Mouse (Mus musculus) lung, postnatal 0 days (tissue): ENCODE measurements around the gene Ttc39b. TPM values are rescaled to one million over a fixed set of nuclear protein-coding genes. Genes with fewer than 3 reads are reported as not detected.
A peak's percentile ranks its signal among the peaks of the same experiment; 100 is the strongest.

Source experiments
- ATAC-seq: fragments of 200-750 bp; cut with Nextera tagmentation; 2 replicates; pipeline ENCODE4 v1.8.0; 2017; ENCODE audit warnings: moderate library complexity
- DNase-seq: peaks from one replicate; pipeline ENCODE4 v3.0.0-alpha.2; 2016; ENCODE audit warnings: low spot score
- H3K27ac ChIP-seq: fragments of 300-500 bp; sonication (generic); 2 replicates; pipeline ENCODE4 v1.5.1; 2014; ENCODE audit warnings: antibody characterized with exemption, mild to moderate bottlenecking, low read length, mixed read lengths
- H3K27me3 ChIP-seq: fragments of 300-500 bp; sonication (generic); replicated peaks from 2 replicates; pipeline ENCODE4 v1.6.1; 2014; ENCODE audit warnings: low read length, mixed read lengths; ENCODE audit not compliant: insufficient read depth
- H3K36me3 ChIP-seq: fragments of 300-500 bp; sonication (generic); 2 replicates; pipeline ENCODE4 v1.6.1; 2014; ENCODE audit warnings: low read length, mixed read lengths; ENCODE audit not compliant: insufficient read depth
- H3K4me1 ChIP-seq: fragments of 300-500 bp; sonication (generic); 2 replicates; pipeline ENCODE4 v1.6.1; 2014; ENCODE audit warnings: antibody characterized with exemption, low read depth, low read length, mixed read lengths; ENCODE audit not compliant: insufficient read depth
- H3K4me2 ChIP-seq: fragments of 300-500 bp; sonication (generic); replicated peaks from 2 replicates; pipeline ENCODE4 v1.6.1; 2014; ENCODE audit warnings: low read depth, mild to moderate bottlenecking, low read length, moderate library complexity, mixed read lengths
- H3K4me3 ChIP-seq: fragments of 300-500 bp; sonication (generic); 2 replicates; pipeline ENCODE4 v1.5.1; 2014; ENCODE audit warnings: low read depth, low read length
- H3K9ac ChIP-seq: fragments of 300-500 bp; sonication (generic); replicated peaks from 2 replicates; pipeline ENCODE4 v1.6.1; 2014; ENCODE audit warnings: low read depth, mild to moderate bottlenecking
- H3K9me3 ChIP-seq: fragments of 300-500 bp; sonication (generic); 2 replicates; pipeline ENCODE4 v1.6.1; 2016; ENCODE audit warnings: low read length, mixed read lengths
- CTCF ChIP-seq: IDR thresholded peaks from 2 replicates; pipeline ENCODE4 v1.5.1; 2016; ENCODE audit warnings: antibody characterized with exemption, mild to moderate bottlenecking
- EP300 ChIP-seq: IDR thresholded peaks from 2 replicates; pipeline ENCODE4 v1.6.1; 2016; ENCODE audit warnings: antibody characterized with exemption, mild to moderate bottlenecking, control low read depth
- WGBS: fragments of 180-500 bp; shearing (Covaris S2); extraction: QIAGEN DNeasy Blood & Tissue Kit; methylation state at CpG from one replicate; pipeline ENCODE4 v1.1.7; 2014; 5-methylcytosine and 5-hydroxymethylcytosine counted together
- polyA plus RNA-seq: library from polyadenylated mRNA; unstranded; fragments of >200 nt; fragmentation: Nextera tagmentation; extraction: Ambion mirVana; gene quantifications from 2 replicates; pipeline ENCODE4 v1.2.1, GENCODE M21; 2015

Ttc39b gene
- polyA plus RNA-seq, 1 experiment from 2014 or later: 7.5 TPM

GRCm38 (mm10) chr4:83284768-83285350, 39.2 kb downstream of the Ttc39b start:
- Histone ChIP-seq H3K4me3 (peak overlapping the region; percentile 25), H3K9me3 (no peaks in the 10 kb centered on the region), H3K36me3 (no peaks in the 10 kb centered on the region), H3K27me3 (no peaks in the 10 kb centered on the region), H3K4me1 (peaks cover 6% of the 10 kb centered on the region; the same call in 1 of the 2 replicates), H3K4me2 (peak overlapping the region; percentile 52), H3K9ac (no peak overlapping the region; the same call in 1 of the 2 replicates), H3K27ac (no peak overlapping the region)
- TF ChIP-seq CTCF (no peak), EP300 (no peak)
- DNase-seq (peak; percentile 32), ATAC-seq (peak; percentile 28)
- WGBS: 2% methylated on average over 12 of the region's 12 CpGs

DNA sequence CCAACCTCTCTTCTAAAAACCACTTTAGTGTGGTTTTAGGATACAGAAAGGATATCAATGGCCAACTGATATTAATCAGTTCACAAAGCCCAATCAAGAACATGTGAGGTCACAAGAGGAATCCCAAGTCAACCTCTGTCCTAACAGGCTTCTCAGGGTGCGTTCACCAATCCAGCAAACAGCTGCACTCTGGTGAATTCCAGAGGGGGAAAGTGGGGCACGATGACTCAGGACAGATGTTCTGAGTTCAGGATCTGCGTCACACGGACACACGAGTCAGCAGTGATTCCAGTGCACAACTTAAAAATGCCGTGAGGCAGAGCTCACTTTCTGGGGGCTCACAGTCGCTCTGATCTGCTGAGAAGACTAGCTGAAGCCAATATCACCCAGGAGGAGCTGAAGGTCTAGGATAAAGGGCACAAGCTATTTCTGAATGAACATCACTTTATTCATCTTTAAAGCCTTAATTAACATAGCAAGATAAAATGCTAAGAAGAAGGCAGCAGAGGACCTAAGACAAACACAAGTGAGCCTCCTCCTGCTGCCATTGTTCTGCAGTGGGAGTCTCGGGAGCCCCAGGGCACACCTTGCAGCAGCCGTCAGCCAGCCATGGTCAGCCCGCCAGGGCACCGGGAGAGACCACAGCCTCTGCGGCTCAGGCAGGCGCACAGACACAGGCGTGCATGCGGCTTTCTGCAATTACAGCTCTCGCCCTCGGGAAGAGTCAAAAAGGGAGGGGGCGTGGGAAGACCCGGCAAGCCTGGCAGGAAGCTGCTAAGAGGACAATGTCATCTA, 39.9 kb downstream of the Ttc39b start:
- H3K27me3 ChIP-seq: no peaks in the 10 kb centered on the region
- WGBS: 17% methylated on average over 19 of the region's 19 CpGs
- no peak overlapping the region for H3K27ac ChIP-seq
- H3K4me3 ChIP-seq: peak overlapping the region; percentile 25
- peaks cover 6% of the 10 kb centered on the region; the same call in 1 of the 2 replicates for H3K4me1 ChIP-seq
- H3K36me3 ChIP-seq: no peaks in the 10 kb centered on the region
- DNase-seq (no peak), ATAC-seq (peak; percentile 56)
- no peaks in the 10 kb centered on the region for H3K9me3 ChIP-seq
- H3K9ac ChIP-seq: no peak overlapping the region; the same call in 1 of the 2 replicates
- peak overlapping the region; percentile 52 for H3K4me2 ChIP-seq
- TF ChIP-seq CTCF: no peak
- TF ChIP-seq EP300: no peak

GRCm38 (mm10) chr4:83282424-83282823, 41.6 kb downstream of the Ttc39b start:
- no peak overlapping the region for H3K27ac ChIP-seq
- H3K27me3 ChIP-seq: no peaks in the 10 kb centered on the region
- ATAC-seq (no peak), DNase-seq (no peak)
- H3K9me3 ChIP-seq: no peaks in the 10 kb centered on the region
- peaks cover 6% of the 10 kb centered on the region; the same call in 1 of the 2 replicates for H3K4me1 ChIP-seq
- TF ChIP-seq CTCF: no peak
- no peak for TF ChIP-seq EP300
- no peaks in the 10 kb centered on the region for H3K36me3 ChIP-seq
- no peak overlapping the region for H3K4me3 ChIP-seq
- H3K9ac ChIP-seq: no peak overlapping the region
- WGBS: 30% methylated on average over 6 of the region's 6 CpGs
- H3K4me2 ChIP-seq: no peak overlapping the region

DNA sequence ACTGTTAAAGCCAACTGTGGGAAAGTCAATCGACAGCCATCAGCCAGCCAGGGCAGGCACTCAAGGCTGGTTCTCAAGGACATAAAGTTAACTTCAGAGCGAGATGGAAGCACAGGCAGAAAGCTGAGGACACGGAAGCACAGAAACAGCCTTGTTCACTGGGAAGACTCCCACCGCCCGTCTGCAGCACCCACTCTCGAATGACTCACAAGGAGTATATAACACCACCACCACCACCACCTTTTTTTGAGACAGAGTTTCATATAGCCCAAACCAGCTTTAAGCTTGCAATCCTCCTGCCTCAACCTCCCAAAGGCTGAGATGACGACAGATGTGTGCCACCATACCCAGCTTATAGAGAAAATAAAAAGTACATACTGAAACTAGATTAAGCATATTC, 44.8 kb downstream of the Ttc39b start:
- no peak for TF ChIP-seq CTCF
- no peak for TF ChIP-seq EP300
- Histone ChIP-seq H3K4me1 (no peaks in the 10 kb centered on the region), H3K27ac (no peak overlapping the region), H3K4me3 (no peak overlapping the region), H3K4me2 (no peak overlapping the region), H3K36me3 (no peaks in the 10 kb centered on the region), H3K9ac (no peak overlapping the region), H3K27me3 (no peaks in the 10 kb centered on the region), H3K9me3 (no peaks in the 10 kb centered on the region)
- DNase-seq (no peak), ATAC-seq (no peak)
- WGBS: 82% methylated on average over 7 of the region's 7 CpGs

DNA sequence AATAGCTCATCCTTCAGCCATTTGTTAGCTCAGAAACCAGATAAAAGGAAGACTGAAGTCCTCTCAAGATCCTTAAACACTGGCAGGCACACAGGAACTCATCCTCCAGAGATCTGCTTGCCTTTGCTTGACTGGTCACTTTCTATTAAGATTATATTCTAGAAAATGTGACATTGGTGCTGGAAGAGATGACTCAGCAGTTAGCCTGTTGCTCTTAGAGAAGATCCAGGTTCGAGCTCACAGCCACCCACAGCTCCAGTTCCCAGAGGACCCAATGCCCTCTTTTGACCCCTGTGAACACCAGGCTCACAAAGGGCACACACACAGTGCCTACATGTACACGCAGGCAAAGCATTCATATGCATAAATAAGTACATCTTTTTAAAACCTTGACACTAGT, 49.8 kb downstream of the Ttc39b start:
- no peaks in the 10 kb centered on the region for H3K9me3 ChIP-seq
- ATAC-seq: no peak
- no peak overlapping the region for H3K4me2 ChIP-seq
- H3K36me3 ChIP-seq: no peaks in the 10 kb centered on the region
- no peak overlapping the region for H3K4me3 ChIP-seq
- H3K9ac ChIP-seq: no peak overlapping the region
- TF ChIP-seq EP300: no peak
- TF ChIP-seq CTCF: no peak
- H3K27ac ChIP-seq: no peak overlapping the region
- H3K4me1 ChIP-seq: no peaks in the 10 kb centered on the region
- 65% methylated on average over 2 of the region's 2 CpGs for WGBS
- DNase-seq: no peak
- H3K27me3 ChIP-seq: no peaks in the 10 kb centered on the region

DNA sequence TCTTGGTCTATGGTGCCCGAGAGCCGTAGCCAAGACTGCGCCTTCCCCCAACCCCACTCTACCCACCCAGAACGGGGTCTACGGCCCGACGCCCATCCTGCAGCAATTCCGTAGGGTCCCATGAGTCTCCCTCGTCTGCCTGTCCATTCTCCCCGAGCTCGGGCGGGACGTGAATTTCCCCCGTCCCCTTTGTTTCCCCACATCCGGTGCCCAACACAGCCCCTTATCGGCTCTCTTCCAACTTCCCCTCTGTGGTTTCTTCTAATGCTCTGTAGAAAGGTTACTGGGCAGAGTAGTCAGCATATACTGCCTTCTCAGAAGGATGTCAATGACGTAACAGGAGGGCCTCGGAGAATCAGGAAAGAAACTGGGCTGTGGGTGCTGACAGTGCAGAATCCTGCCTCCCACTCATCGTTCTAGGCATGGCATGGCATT, 50.4 kb downstream of the Ttc39b start:
- 78% methylated on average over 19 of the region's 19 CpGs for WGBS
- peak; percentile 38; the same call in 1 of the 2 replicates for ATAC-seq
- DNase-seq: peak; percentile 58
- H3K9me3 ChIP-seq: no peaks in the 10 kb centered on the region
- no peak overlapping the region for H3K4me2 ChIP-seq
- no peak for TF ChIP-seq EP300
- no peak for TF ChIP-seq CTCF
- no peak overlapping the region for H3K27ac ChIP-seq
- H3K4me3 ChIP-seq: no peak overlapping the region
- no peak overlapping the region for H3K9ac ChIP-seq
- no peaks in the 10 kb centered on the region for H3K27me3 ChIP-seq
- H3K36me3 ChIP-seq: no peaks in the 10 kb centered on the region
- H3K4me1 ChIP-seq: no peaks in the 10 kb centered on the region
